Mouse (Mus musculus): ENCODE results near the gene Hmx1. TPM values are rescaled to one million over a fixed set of nuclear protein-coding genes. Genes with fewer than 3 reads are reported as not detected.

Gene Hmx1
- total RNA-seq, 2 experiments from 2014 or later, result not detected

Other genes starting within 250 kb of the Hmx1 start
- gene Adra2c, start 110.8 kb upstream of the Hmx1 start, total RNA-seq (2014; fragmentation: Nextera tagmentation), result not detected in 2 replicates
- not detected in 2 replicates for gene Adra2c, start 110.8 kb upstream of the Hmx1 start, total RNA-seq (2017)
- not detected in 2 replicates for gene Cpz, start 136.6 kb downstream of the Hmx1 start, total RNA-seq (2014; fragmentation: Nextera tagmentation)
- not detected in 2 replicates for gene Cpz, start 136.6 kb downstream of the Hmx1 start, total RNA-seq (2017)
- gene Trmt44, start 186.0 kb downstream of the Hmx1 start, total RNA-seq (2014; fragmentation: Nextera tagmentation), result 8.1 and 9.5 TPM in 2 replicates
- 8.5 and 13.3 TPM in 2 replicates for gene Trmt44, start 186.0 kb downstream of the Hmx1 start, total RNA-seq (2017)
- gene Acox3, start 193.9 kb downstream of the Hmx1 start, total RNA-seq (2014; fragmentation: Nextera tagmentation), result 41.4 and 56.5 TPM in 2 replicates
- gene Acox3, start 193.9 kb downstream of the Hmx1 start, total RNA-seq (2017), result 25.3 and 34.5 TPM in 2 replicates

All from granulocyte monocyte progenitor cell, adult 5-6 weeks (primary cell).